ENCODE assay signal across 8 mouse cellular contexts in the genomic region with DNA sequence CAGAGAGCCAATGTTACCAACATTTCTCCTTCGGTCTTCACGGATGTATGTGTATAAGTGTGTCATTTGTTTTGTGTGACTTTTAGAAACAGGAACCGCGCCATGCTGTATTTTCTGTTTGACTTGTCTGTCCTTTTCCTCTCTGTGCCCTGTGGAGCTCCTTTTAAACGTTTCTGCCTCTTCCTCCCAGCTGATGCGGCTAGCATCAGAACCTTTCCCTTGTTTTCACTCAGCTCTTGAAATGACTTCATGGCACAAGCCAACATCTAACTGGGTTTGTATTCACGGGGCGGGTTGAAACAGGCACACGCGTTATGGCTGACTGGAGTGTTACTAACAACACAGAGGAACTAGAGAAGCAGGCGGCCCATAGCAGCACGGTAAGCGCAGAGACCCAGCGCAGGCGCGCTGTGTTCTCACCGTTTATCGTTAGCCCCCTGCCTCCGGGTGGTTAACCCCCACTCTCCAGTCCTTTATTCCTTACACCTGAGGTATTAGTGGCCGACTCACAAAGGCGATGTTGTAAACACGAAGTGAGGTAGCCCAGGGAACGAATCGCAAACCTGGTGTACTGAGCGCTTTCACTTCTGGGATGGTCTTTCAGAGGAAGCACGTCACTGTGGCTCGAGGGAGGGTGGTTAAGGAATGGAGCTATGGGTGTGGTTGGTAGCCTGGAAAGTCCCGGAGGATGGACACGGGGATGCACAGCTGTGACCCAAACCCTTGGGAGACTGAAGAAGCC. TPM values are rescaled to one million over a fixed set of nuclear protein-coding genes. Genes with fewer than 3 reads are reported as not detected.
A peak's percentile ranks its signal among the peaks of the same experiment; 100 is the strongest.
DNase-seq lines count a peak whose midpoint lies in the region; ATAC-seq and TF ChIP-seq lines count a peak whose summit lies in the region.

No protein-coding gene starts in this region.

- ATAC-seq in embryonic facial prominence, embryonic 12.5 days (ENCODE audit: insufficient number of reproducible peaks, insufficient read depth, low FRiP score, low TSS enrichment): peak; percentile 68
- ATAC-seq in limb, embryonic 12.5 days (ENCODE audit: insufficient number of reproducible peaks, insufficient read depth, low FRiP score, low TSS enrichment, low read depth): no peak
- peak; percentile 68 for ATAC-seq in midbrain, embryonic 13.5 days

- peaks cover 37% of the 10 kb centered on the region for H3K4me1 ChIP-seq in embryonic facial prominence, embryonic 12.5 days
- H3K4me1 ChIP-seq in limb, embryonic 12.5 days (replicated peaks): peaks cover 57% of the 10 kb centered on the region
- peaks cover 84% of the 10 kb centered on the region for H3K4me1 ChIP-seq in midbrain, embryonic 13.5 days (replicated peaks)
- peaks cover 4% of the 10 kb centered on the region for H3K4me1 ChIP-seq in spleen, adult 2 months (ENCODE audit: control insufficient read depth, insufficient read depth, insufficient read length)

- peak overlapping the region; percentile 57 for H3K9ac ChIP-seq in embryonic facial prominence, embryonic 12.5 days
- peak overlapping the region; percentile 67 for H3K9ac ChIP-seq in limb, embryonic 12.5 days (replicated peaks)
- H3K9ac ChIP-seq in midbrain, embryonic 13.5 days (replicated peaks): peak overlapping the region; percentile 94

- DNase-seq in 3T3-L1 (ENCODE audit: low read depth, low spot score): peak; percentile 95
- peak; percentile 86 for DNase-seq in adrenal gland, postnatal 14 days
- peak; percentile 93 to 95 for DNase-seq in heart, adult 18-20 months
- peak; percentile 86 for DNase-seq in kidney, adult 18-20 months
- DNase-seq in spleen, adult 2 months (ENCODE audit: low read depth in 1 of 2, low spot score in 2 of 2): peak; percentile 71 to 81

- TF ChIP-seq POLR2A in spleen, adult 2 months (IDR thresholded peaks at IDR 0.05; ENCODE audit: low read depth, low read length): peak; percentile 91

- peak overlapping the region; percentile 85 for H3K27ac ChIP-seq in embryonic facial prominence, embryonic 12.5 days
- H3K27ac ChIP-seq in limb, embryonic 12.5 days: peak overlapping the region; percentile 90
- H3K27ac ChIP-seq in midbrain, embryonic 13.5 days: peak overlapping the region; percentile 99
- peak overlapping the region; percentile 99 for H3K27ac ChIP-seq in spleen, adult 2 months (ENCODE audit: insufficient read depth, low read length)

- no peaks in the 10 kb centered on the region for H3K27me3 ChIP-seq in embryonic facial prominence, embryonic 12.5 days
- no peaks in the 10 kb centered on the region for H3K27me3 ChIP-seq in limb, embryonic 12.5 days
- no peaks in the 10 kb centered on the region for H3K27me3 ChIP-seq in midbrain, embryonic 13.5 days
- H3K27me3 ChIP-seq in spleen, adult 2 months (ENCODE audit: control insufficient read depth, insufficient read depth, low read length): no peaks in the 10 kb centered on the region

- H3K4me2 ChIP-seq in embryonic facial prominence, embryonic 12.5 days (replicated peaks): peak overlapping the region; percentile 63
- H3K4me2 ChIP-seq in limb, embryonic 12.5 days: peak overlapping the region; percentile 66
- peak overlapping the region; percentile 70 for H3K4me2 ChIP-seq in midbrain, embryonic 13.5 days (replicated peaks)

- no peak for TF ChIP-seq CTCF in spleen, adult 2 months (IDR thresholded peaks at IDR 0.05; ENCODE audit: extremely low read depth, insufficient read depth, insufficient read length, insufficient replicate concordance)

- H3K36me3 ChIP-seq in embryonic facial prominence, embryonic 12.5 days: no peaks in the 10 kb centered on the region
- no peaks in the 10 kb centered on the region for H3K36me3 ChIP-seq in limb, embryonic 12.5 days
- H3K36me3 ChIP-seq in midbrain, embryonic 13.5 days: 0 out of 2 replicates have a peak, but pooled peaks cover 4% of the 10 kb centered on the region
- no peaks in the 10 kb centered on the region for H3K36me3 ChIP-seq in spleen, adult 2 months (ENCODE audit: control insufficient read depth, insufficient read depth, low read length)

- 3% methylated on average over 29 of the region's 29 CpGs for WGBS in embryonic facial prominence, embryonic 12.5 days
- 6% methylated on average over 29 of the region's 29 CpGs for WGBS in limb, embryonic 12.5 days
- 1% methylated on average over 29 of the region's 29 CpGs for WGBS in midbrain, embryonic 13.5 days
- WGBS in spleen, adult 2 months: under 1% methylated on average over 29 of the region's 29 CpGs

- peak overlapping the region; percentile 44 for H3K4me3 ChIP-seq in embryonic facial prominence, embryonic 12.5 days
- peak overlapping the region; percentile 48 for H3K4me3 ChIP-seq in limb, embryonic 12.5 days (replicated peaks)
- H3K4me3 ChIP-seq in midbrain, embryonic 13.5 days (replicated peaks): peak overlapping the region; percentile 49
- H3K4me3 ChIP-seq in spleen, adult 2 months (ENCODE audit: extremely low read depth, insufficient read depth, insufficient read length): peak overlapping the region; percentile 78

- no peaks in the 10 kb centered on the region for H3K9me3 ChIP-seq in embryonic facial prominence, embryonic 12.5 days
- H3K9me3 ChIP-seq in limb, embryonic 12.5 days: no peaks in the 10 kb centered on the region
- no peaks in the 10 kb centered on the region for H3K9me3 ChIP-seq in midbrain, embryonic 13.5 days

RNA-seq across cellular contexts. Expression of gene Tuba1a, which starts 31.9 kb away (rescaled TPM):
- 124 and 185 TPM in 2 replicates for total RNA-seq in adrenal gland, postnatal 14 days (2021)
- polyA plus RNA-seq in embryonic facial prominence, embryonic 12.5 days (2016; fragmentation: Nextera tagmentation; extraction: Ambion mirVana): 2,353 and 2,615 TPM in 2 replicates
- 10 to 100 TPM; 63.6 to 78.8 TPM for total RNA-seq in heart, adult 18-20 months (2021)
- polyA plus RNA-seq in limb, embryonic 12.5 days (2016; fragmentation: Nextera tagmentation; extraction: Ambion mirVana): 1,314 and 1,328 TPM in 2 replicates
- 15,883 and 15,999 TPM in 2 replicates for polyA plus RNA-seq in midbrain, embryonic 13.5 days (2015; fragmentation: Nextera tagmentation; extraction: Ambion mirVana)
- polyA plus RNA-seq in spleen, adult 2 months (2012; rRNA removed): 116 and 126 TPM in 2 replicates

RNA-seq across cellular contexts. Expression of gene Gm49450, which starts 32.1 kb away (rescaled TPM):
- not detected in 2 replicates for total RNA-seq in adrenal gland, postnatal 14 days (2021)
- not detected in 2 replicates for polyA plus RNA-seq in embryonic facial prominence, embryonic 12.5 days (2016; fragmentation: Nextera tagmentation; extraction: Ambion mirVana)
- total RNA-seq in heart, adult 18-20 months (2021): not detected
- not detected in 2 replicates for polyA plus RNA-seq in limb, embryonic 12.5 days (2016; fragmentation: Nextera tagmentation; extraction: Ambion mirVana)
- not detected in 2 replicates for polyA plus RNA-seq in midbrain, embryonic 13.5 days (2015; fragmentation: Nextera tagmentation; extraction: Ambion mirVana)
- polyA plus RNA-seq in spleen, adult 2 months (2012; rRNA removed): 16.3 and 63.6 TPM in 2 replicates

RNA-seq across cellular contexts. Expression of gene Tuba1c, which starts 44.3 kb away (rescaled TPM):
- 200 and 223 TPM in 2 replicates for total RNA-seq in adrenal gland, postnatal 14 days (2021)
- polyA plus RNA-seq in embryonic facial prominence, embryonic 12.5 days (2016; fragmentation: Nextera tagmentation; extraction: Ambion mirVana): 98.8 and 103 TPM in 2 replicates
- 10 to 100 TPM; 31.8 to 41.4 TPM for total RNA-seq in heart, adult 18-20 months (2021)
- 128 and 135 TPM in 2 replicates for polyA plus RNA-seq in limb, embryonic 12.5 days (2016; fragmentation: Nextera tagmentation; extraction: Ambion mirVana)
- 37.3 and 41.4 TPM in 2 replicates for polyA plus RNA-seq in midbrain, embryonic 13.5 days (2015; fragmentation: Nextera tagmentation; extraction: Ambion mirVana)
- polyA plus RNA-seq in spleen, adult 2 months (2012; rRNA removed): 119 and 126 TPM in 2 replicates

RNA-seq across cellular contexts. Expression of gene Tuba1b, which starts 51.0 kb away (rescaled TPM):
- 337 and 342 TPM in 2 replicates for total RNA-seq in adrenal gland, postnatal 14 days (2021)
- polyA plus RNA-seq in embryonic facial prominence, embryonic 12.5 days (2016; fragmentation: Nextera tagmentation; extraction: Ambion mirVana): 1,598 and 1,609 TPM in 2 replicates
- 100 to 1,000 TPM; 138 to 153 TPM for total RNA-seq in heart, adult 18-20 months (2021)
- 1,691 and 1,695 TPM in 2 replicates for polyA plus RNA-seq in limb, embryonic 12.5 days (2016; fragmentation: Nextera tagmentation; extraction: Ambion mirVana)
- 1,161 and 1,231 TPM in 2 replicates for polyA plus RNA-seq in midbrain, embryonic 13.5 days (2015; fragmentation: Nextera tagmentation; extraction: Ambion mirVana)
- polyA plus RNA-seq in spleen, adult 2 months (2012; rRNA removed): 694 and 1,212 TPM in 2 replicates

Comparison
In these comparisons a context has a peak if more than half of its experiments do, and no peak if none do; other contexts are left out.
1. RNA of gene Tuba1a, which starts 31.9 kb away (polyA plus RNA-seq): 15,883 to 15,999 TPM in midbrain, embryonic 13.5 days, 2,353 to 2,615 TPM in embryonic facial prominence, embryonic 12.5 days and 1,314 to 1,328 TPM in limb, embryonic 12.5 days; 116 to 126 TPM in spleen, adult 2 months; every median in the first group is over 10 times any median in the second.
2. RNA of gene Gm49450, which starts 32.1 kb away (polyA plus RNA-seq): 16.3 to 63.6 TPM in spleen, adult 2 months; not detected in embryonic facial prominence, embryonic 12.5 days, not detected in limb, embryonic 12.5 days and not detected in midbrain, embryonic 13.5 days; every median in the first group is over 10 times any median in the second.
3. Peak in every context shown above with its lines, with median percentiles within 50 percentile points of each other: DNase-seq, H3K27ac ChIP-seq, H3K4me2 ChIP-seq, H3K4me3 ChIP-seq and H3K9ac ChIP-seq.